In genomic region chr8:77227742-77228141, GRCm38 (mm10) we compare ENCODE assay signal across 12 mouse cellular contexts.
DNase-seq lines count a peak whose midpoint lies in the region; ATAC-seq and TF ChIP-seq lines count a peak whose summit lies in the region.
"Had no signal": no experiment of that assay in that cellular context is flagged by ENCODE, and none has a peak within 500 bp of the region (broad histone marks: within the 10 kb centered on the region; RNA-seq: fewer than 3 reads in every experiment).

No protein-coding gene starts in this region.

- no peak for TF ChIP-seq CTCF in lung, embryonic 14.5 days (IDR thresholded peaks at IDR 0.05; ENCODE audit: low read depth)

- WGBS in hindbrain, embryonic 15.5 days = 86% methylated on average over 5 of the region's 5 CpGs
- 94% methylated on average over 5 of the region's 5 CpGs for WGBS in hindbrain, embryonic 10.5 days
- 71% methylated on average over 5 of the region's 5 CpGs for WGBS in lung, embryonic 14.5 days

- no peak overlapping the region for H3K4me2 ChIP-seq in hindbrain, embryonic 15.5 days
- no peak overlapping the region for H3K4me2 ChIP-seq in lung, embryonic 14.5 days
- H3K4me2 ChIP-seq: heart, embryonic 12.5 days had no signal

- no peaks in the 10 kb centered on the region for H3K27me3 ChIP-seq in hindbrain, embryonic 15.5 days
- no peaks in the 10 kb centered on the region for H3K27me3 ChIP-seq in hindbrain, embryonic 10.5 days (ENCODE audit: insufficient read depth, poor library complexity, severe bottlenecking)
- H3K27me3 ChIP-seq in lung, embryonic 14.5 days (ENCODE audit: insufficient read depth, low read length) = no peaks in the 10 kb centered on the region
- H3K27me3 ChIP-seq: heart, embryonic 12.5 days; megakaryocyte, embryonic 14.5 days had no signal

- H3K27ac ChIP-seq in hindbrain, embryonic 15.5 days (replicated peaks) = no peak overlapping the region
- H3K27ac ChIP-seq in hindbrain, embryonic 10.5 days = no peak overlapping the region
- H3K27ac ChIP-seq in lung, embryonic 14.5 days (ENCODE audit: low read depth) = peak overlapping the region; percentile 72
- H3K27ac ChIP-seq: kidney, postnatal 0 days had no signal

- no peaks in the 10 kb centered on the region for H3K36me3 ChIP-seq in hindbrain, embryonic 15.5 days
- no peaks in the 10 kb centered on the region for H3K36me3 ChIP-seq in hindbrain, embryonic 10.5 days
- no peaks in the 10 kb centered on the region for H3K36me3 ChIP-seq in lung, embryonic 14.5 days (ENCODE audit: insufficient read depth)
- H3K36me3 ChIP-seq: heart, embryonic 12.5 days had no signal

- H3K9me3 ChIP-seq in hindbrain, embryonic 15.5 days = no peaks in the 10 kb centered on the region
- no peaks in the 10 kb centered on the region for H3K9me3 ChIP-seq in hindbrain, embryonic 10.5 days
- H3K9me3 ChIP-seq in lung, embryonic 14.5 days (ENCODE audit: low read depth, low read length) = no peaks in the 10 kb centered on the region
- H3K9me3 ChIP-seq: heart, embryonic 12.5 days had no signal

- no peak overlapping the region for H3K9ac ChIP-seq in hindbrain, embryonic 15.5 days
- no peak overlapping the region for H3K9ac ChIP-seq in lung, embryonic 14.5 days
- H3K9ac ChIP-seq: heart, embryonic 12.5 days had no signal

- DNase-seq in hindbrain, embryonic 10.5 days (ENCODE audit: low spot score) = no peak
- peak; percentile 27 to 37 for DNase-seq in thymus, postnatal 10 days (ENCODE audit: low spot score in 2 of 2)
- DNase-seq in thymus, postnatal 36 days = no peak
- peak; percentile 74 for DNase-seq in lung, embryonic 14.5 days
- peak; percentile 64 for DNase-seq in thymus, postnatal 4 days
- no peak for DNase-seq in layer of hippocampus, postnatal 14 days (ENCODE audit: low spot score in 2 of 2)
- DNase-seq in layer of hippocampus, adult 9-11 months = no peak
- DNase-seq: adrenal gland, postnatal 36 days had no signal

- ATAC-seq in hindbrain, embryonic 15.5 days (ENCODE audit: low FRiP score, low read depth) = peak; percentile 30; the same call in 1 of the 2 replicates
- ATAC-seq in lung, embryonic 14.5 days (ENCODE audit: insufficient read depth) = peak; percentile 91

- no peaks in the 10 kb centered on the region for H3K4me1 ChIP-seq in hindbrain, embryonic 15.5 days (replicated peaks)
- H3K4me1 ChIP-seq in hindbrain, embryonic 10.5 days (replicated peaks) = no peaks in the 10 kb centered on the region
- no peaks in the 10 kb centered on the region; the same call in none of the 2 replicates for H3K4me1 ChIP-seq in lung, embryonic 14.5 days (ENCODE audit: insufficient read depth)
- H3K4me1 ChIP-seq: megakaryocyte, embryonic 14.5 days had no signal

- H3K4me3 ChIP-seq in hindbrain, embryonic 15.5 days = no peak overlapping the region
- no peak overlapping the region for H3K4me3 ChIP-seq in hindbrain, embryonic 10.5 days
- no peak overlapping the region for H3K4me3 ChIP-seq in lung, embryonic 14.5 days (ENCODE audit: low read depth, low read length)
- H3K4me3 ChIP-seq: heart, embryonic 12.5 days; megakaryocyte, embryonic 14.5 days had no signal

Comparison
In these comparisons a context has a peak if more than half of its experiments do, and no peak if none do; other contexts are left out.
1. DNase-seq: peak in thymus, postnatal 10 days (2 of 2), lung, embryonic 14.5 days (single experiment) and thymus, postnatal 4 days (single experiment); none in hindbrain, embryonic 10.5 days (single experiment), thymus, postnatal 36 days (0 of 2), layer of hippocampus, postnatal 14 days (0 of 2) and layer of hippocampus, adult 9-11 months (single experiment).